ENCODE assay signal across 8 mouse cellular contexts in genomic region chr17:70738168-70738854, GRCm38 (mm10).
DNase-seq lines count a peak whose midpoint lies in the region; ATAC-seq lines count a peak whose summit lies in the region.

No protein-coding gene starts in this region.

- peak; percentile 76 for DNase-seq in A20 (ENCODE audit: low read depth, low spot score)
- DNase-seq in adrenal gland, postnatal 4 days (ENCODE audit: low spot score in 2 of 2) = peak; percentile 65 to 83
- DNase-seq in fibroblast of lung, adult 2 months (ENCODE audit: low read depth) = peak; percentile 86
- DNase-seq in kidney, postnatal 10 days = peak; percentile 95
- DNase-seq in naive thymus-derived CD4-positive, alpha-beta T cell, adult 2 months (ENCODE audit: low read depth) = peak; percentile 48

- WGBS in heart, embryonic 15.5 days = 2% methylated on average over 17 of the region's 17 CpGs
- 1% methylated on average over 17 of the region's 17 CpGs for WGBS in liver, embryonic 12.5 days (ENCODE audit: insufficient replicate concordance)
- 3% methylated on average over 17 of the region's 17 CpGs for WGBS in stomach, embryonic 15.5 days

- peak overlapping the region; percentile 44 for H3K4me3 ChIP-seq in heart, embryonic 15.5 days
- no peak overlapping the region for H3K4me3 ChIP-seq in liver, embryonic 12.5 days
- H3K4me3 ChIP-seq in stomach, embryonic 15.5 days (replicated peaks) = peak overlapping the region; percentile 30

- H3K9me3 ChIP-seq in heart, embryonic 15.5 days (replicated peaks) = no peaks in the 10 kb centered on the region
- H3K9me3 ChIP-seq in liver, embryonic 12.5 days (replicated peaks) = no peaks in the 10 kb centered on the region
- no peaks in the 10 kb centered on the region for H3K9me3 ChIP-seq in stomach, embryonic 15.5 days

- H3K27me3 ChIP-seq in heart, embryonic 15.5 days = no peaks in the 10 kb centered on the region
- no peaks in the 10 kb centered on the region for H3K27me3 ChIP-seq in liver, embryonic 12.5 days (replicated peaks)
- no peaks in the 10 kb centered on the region for H3K27me3 ChIP-seq in stomach, embryonic 15.5 days (replicated peaks)

- H3K36me3 ChIP-seq in heart, embryonic 15.5 days = no peaks in the 10 kb centered on the region
- no peaks in the 10 kb centered on the region for H3K36me3 ChIP-seq in liver, embryonic 12.5 days
- H3K36me3 ChIP-seq in stomach, embryonic 15.5 days = no peaks in the 10 kb centered on the region

- H3K4me1 ChIP-seq in heart, embryonic 15.5 days (replicated peaks) = peaks cover 21% of the 10 kb centered on the region
- H3K4me1 ChIP-seq in liver, embryonic 12.5 days = no peaks in the 10 kb centered on the region
- H3K4me1 ChIP-seq in stomach, embryonic 15.5 days = peaks cover 12% of the 10 kb centered on the region; the same call in 1 of the 2 replicates

- peak overlapping the region; percentile 84 for H3K27ac ChIP-seq in heart, embryonic 15.5 days
- H3K27ac ChIP-seq in liver, embryonic 12.5 days = no peak overlapping the region
- H3K27ac ChIP-seq in stomach, embryonic 15.5 days = peak overlapping the region; percentile 80

- ATAC-seq in heart, embryonic 15.5 days (replicated peaks; ENCODE audit: insufficient number of reproducible peaks, insufficient read depth, low FRiP score, low read depth) = peak; percentile 78
- ATAC-seq in liver, embryonic 12.5 days = peak; percentile 72
- ATAC-seq in stomach, embryonic 15.5 days (ENCODE audit: insufficient read depth, low FRiP score, low read depth) = peak; percentile 86

- peak overlapping the region; percentile 31 for H3K9ac ChIP-seq in heart, embryonic 15.5 days
- peak overlapping the region; percentile 24; the same call in 1 of the 2 replicates for H3K9ac ChIP-seq in liver, embryonic 12.5 days
- no peak overlapping the region for H3K9ac ChIP-seq in stomach, embryonic 15.5 days

- peak overlapping the region; percentile 78 for H3K4me2 ChIP-seq in heart, embryonic 15.5 days
- peak overlapping the region; percentile 45 for H3K4me2 ChIP-seq in liver, embryonic 12.5 days
- H3K4me2 ChIP-seq in stomach, embryonic 15.5 days = peak overlapping the region; percentile 64
